Mouse (Mus musculus): ENCODE data around the gene Sbk2.
A peak's percentile ranks its signal among the peaks of the same experiment; 100 is the strongest.

The Sbk2 gene

DNA sequence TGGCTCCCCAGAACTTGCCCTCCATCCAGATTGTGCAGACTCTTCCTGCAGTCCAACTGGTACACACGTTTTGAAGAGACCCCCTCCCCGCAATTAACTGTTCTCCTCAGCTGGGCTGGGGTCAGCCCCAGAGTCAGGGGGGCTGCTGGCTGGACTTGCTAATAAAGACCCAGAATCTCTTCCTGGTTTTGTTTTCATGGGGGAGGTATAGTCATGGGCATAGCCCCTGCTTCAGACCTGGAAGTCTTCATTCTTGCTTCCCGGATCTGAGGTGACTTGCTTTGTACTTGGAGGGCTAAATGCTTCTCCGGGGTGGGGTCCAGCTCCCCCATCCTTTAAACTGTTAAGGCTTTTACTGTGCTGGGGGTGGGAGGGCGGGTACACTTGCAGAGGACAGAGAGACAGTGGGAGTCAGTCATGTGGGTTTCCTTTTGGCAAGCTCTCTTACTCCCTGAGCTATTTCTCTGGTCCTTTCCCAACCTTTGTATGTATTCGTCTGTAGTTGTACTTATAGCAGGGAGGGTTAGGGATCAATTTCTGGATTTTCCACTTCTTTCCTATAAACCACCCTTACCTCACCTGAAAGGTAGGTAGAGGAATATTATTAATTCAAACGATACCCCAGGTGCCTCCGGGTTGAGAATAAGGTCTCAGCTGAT, 42.3 kb downstream of the Sbk2 start, which contains the start of gene Nat14:
Nat14 (plus strand) TSS at position 205 of the 659 bp plus-strand sequence.
- DNase-seq (ENCODE audit: low spot score in 2 of 2) = no peak

DNA sequence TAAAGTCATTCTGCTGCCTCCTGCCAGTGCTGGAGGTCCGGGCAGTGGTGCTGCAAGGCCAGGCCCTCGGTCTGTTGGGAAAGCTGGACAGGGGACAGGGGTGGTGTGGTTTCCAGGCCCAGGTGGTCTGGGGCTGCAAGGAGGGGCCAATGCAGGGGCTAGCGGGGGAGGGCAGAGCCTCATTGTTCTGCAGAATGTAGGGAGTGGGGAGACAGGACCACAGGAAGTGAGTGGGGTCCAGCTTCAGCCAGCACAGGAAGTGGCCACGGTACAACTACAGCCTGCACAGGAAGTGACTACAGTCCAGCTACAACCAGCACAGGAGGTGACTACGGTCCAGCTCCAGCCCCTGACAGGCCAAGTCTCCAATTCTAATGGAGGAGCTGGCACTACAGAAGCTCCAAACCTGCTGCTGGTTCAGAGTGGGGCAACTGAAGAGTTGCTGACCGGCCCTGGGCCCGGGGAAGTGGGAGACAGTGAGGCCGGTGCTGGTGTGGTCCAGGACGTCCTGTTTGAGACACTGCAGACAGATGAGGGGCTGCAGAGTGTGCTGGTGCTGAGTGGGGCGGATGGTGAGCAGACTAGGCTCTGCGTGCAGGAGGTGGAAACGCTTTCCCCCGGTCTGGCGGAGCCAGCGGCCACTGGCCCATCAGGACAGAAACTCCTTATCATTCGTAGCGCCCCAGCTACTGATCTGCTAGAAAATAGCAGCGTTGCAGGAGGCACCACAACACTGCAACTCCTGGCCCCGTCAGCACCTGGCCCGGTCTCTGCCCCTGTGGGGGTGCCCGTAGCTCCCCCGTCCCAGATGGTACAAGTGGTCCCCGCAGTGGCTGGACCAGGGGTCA, 43.0 kb downstream of the Sbk2 start:
- peak in 1 of 2 experiments; percentile 65 for DNase-seq (ENCODE audit: low spot score in 2 of 2)

- peak in 1 of 2 experiments; percentile 60 for DNase-seq (ENCODE audit: low spot score in 2 of 2)
Observed at GRCm38 (mm10) chr7:4920496-4920895, 43.7 kb downstream of the Sbk2 start.

- DNase-seq (ENCODE audit: low spot score in 2 of 2) = no peak
Observed at GRCm38 (mm10) chr7:4919971-4920370, 44.2 kb downstream of the Sbk2 start.

- no peak for DNase-seq (ENCODE audit: low spot score in 2 of 2)
Observed at GRCm38 (mm10) chr7:4919096-4919495, 45.1 kb downstream of the Sbk2 start.

DNA sequence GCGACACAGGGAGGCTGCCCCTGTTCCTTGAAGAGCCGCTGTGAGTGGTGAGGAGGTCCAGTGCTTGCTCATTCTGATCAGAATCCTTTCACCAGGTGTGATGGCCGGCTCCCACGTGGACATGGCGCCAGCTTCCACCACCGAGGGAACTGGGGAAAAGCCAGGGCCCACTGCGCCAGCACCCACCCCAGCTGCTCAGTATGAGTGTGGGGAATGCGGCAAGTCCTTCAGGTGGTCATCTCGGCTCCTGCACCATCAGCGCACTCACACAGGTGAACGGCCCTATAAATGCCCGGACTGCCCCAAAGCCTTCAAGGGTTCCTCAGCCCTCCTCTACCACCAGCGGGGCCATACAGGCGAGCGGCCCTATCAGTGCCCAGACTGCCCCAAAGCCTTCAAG, 45.5 kb downstream of the Sbk2 start:
- DNase-seq (ENCODE audit: low spot score in 2 of 2) = peak in 1 of 2 experiments; percentile 65

DNA sequence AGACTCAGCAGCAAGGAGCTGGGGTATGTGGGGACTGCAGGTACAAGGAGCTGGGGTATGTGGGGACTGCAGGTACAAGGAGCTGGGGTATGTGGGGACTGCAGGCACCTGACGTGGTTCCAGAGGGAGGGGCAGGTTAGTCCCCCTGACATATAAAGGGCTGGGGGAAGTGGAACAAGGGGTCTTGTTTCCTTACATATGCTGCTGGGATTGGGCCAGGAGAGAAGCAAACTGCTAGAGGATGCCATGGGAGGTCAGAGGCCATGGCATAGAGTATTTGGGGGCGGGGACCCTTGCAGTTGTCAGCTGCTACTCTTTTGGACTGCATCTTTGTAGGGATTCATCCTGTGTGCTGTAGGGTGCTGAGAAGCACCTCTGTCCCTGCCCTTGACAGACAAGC, 46.7 kb downstream of the Sbk2 start:
- DNase-seq (ENCODE audit: low spot score in 2 of 2) = no peak

GRCm38 (mm10) chr7:4915669-4916416, 48.4 kb downstream of the Sbk2 start:
- DNase-seq (ENCODE audit: low spot score in 2 of 2) = peak in 1 of 2 experiments; percentile 67

DNA sequence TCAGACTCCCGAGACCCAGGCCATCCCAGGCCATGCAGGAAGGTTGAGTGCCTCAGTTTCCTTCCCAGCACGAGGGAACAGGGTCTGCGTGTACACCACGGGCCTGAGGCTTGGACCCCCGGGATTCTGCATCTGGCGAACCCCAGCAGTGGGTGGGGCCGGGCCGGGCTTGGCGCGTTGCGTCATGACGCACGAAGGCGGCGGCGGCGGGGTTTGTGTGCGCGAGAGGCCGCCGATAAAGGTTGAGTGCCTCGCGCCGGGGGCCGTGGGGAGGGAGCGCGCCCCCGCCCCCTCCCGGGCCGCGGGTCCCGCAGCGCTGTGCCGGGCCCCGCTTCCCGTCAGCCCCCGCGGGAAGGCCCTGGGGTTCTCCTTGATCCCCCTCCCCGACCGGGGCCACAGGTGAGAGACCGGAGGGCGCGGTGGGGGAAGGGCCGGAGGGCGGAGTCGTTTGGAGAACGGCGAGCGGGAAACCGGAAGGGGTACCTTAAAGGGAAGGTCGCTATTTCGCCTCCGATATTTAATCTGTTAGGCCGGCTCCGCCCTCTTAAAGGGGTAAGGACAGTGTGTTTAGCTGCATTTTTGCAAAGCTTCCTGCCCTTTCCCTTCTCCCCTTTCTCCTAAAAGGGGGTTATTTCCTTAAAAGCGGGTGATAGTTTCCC, 49.1 kb downstream of the Sbk2 start, which contains the start of gene Zfp628:
Zfp628 (plus strand) TSS at position 211 of the 659 bp plus-strand sequence.
- peak; percentile 92 to 97 for DNase-seq (ENCODE audit: low spot score in 2 of 2)

DNA sequence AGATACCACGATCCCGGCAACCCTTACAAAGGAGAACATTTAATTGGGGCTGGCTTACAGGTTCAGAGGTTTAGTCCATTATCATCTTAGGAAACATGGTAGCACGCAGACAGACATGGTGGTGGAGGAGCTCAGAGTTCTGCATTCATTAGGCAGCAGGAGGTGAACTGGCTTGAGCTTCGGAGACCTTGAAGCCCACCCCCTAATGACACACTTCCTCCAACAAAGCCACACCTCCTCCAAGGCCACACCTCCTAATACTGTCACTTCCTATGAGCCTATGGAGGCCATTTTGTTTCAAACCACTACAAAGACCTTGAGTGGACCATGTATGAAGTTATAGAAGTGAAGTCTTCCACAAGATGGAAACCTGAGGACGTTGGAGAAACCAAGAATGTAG, 52.0 kb downstream of the Sbk2 start:
- DNase-seq (ENCODE audit: low spot score in 2 of 2) = no peak

DNA sequence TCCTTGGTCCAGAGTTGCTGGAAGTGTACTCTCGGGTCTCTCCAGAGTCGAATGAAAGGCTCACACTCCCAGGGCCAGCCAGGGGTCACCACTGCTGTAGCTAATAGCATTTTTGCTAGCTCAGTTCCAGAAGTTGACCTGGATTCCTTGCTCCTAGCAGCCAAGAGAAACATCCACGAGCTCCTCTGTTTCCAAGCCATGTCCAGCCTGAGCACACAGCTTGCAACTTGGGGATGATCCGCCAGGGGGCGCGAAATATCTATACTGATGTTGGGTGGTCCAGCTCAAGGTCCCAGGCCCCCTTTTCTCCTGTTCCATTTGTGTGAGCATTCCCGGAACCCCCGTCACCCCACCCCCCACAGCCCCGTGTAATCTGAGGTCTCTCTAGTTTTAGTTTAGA, 52.6 kb downstream of the Sbk2 start:
- peak; percentile 44 to 79 for DNase-seq (ENCODE audit: low spot score in 2 of 2)

GRCm38 (mm10) chr7:4906466-4906950, 57.7 kb downstream of the Sbk2 start, which contains the start of gene Gm36210:
Gene Gm36210, minus strand, starts transcription at chr7:4906516.
- no peak for DNase-seq (ENCODE audit: low spot score in 2 of 2)

DNA sequence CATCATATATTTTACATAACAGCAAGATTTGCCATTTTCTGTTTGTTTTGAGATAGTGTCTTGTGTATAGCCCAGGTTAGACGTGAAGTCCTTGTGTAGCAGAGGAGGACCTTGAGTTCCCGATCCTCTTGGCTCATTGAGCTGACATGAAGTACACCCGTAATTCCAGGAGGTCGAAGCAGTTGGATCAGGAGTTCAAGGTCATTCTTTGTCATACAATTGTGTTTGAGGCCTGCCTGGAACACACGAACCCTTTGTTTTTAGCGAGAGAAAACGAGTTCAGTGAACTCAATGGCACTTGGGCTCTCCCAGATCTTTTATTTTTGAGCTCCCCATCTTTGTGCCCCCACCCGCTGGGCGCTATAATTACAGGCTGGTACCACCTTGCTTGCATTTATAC, 61.8 kb downstream of the Sbk2 start:
- no peak for DNase-seq (ENCODE audit: low spot score in 2 of 2)

DNA sequence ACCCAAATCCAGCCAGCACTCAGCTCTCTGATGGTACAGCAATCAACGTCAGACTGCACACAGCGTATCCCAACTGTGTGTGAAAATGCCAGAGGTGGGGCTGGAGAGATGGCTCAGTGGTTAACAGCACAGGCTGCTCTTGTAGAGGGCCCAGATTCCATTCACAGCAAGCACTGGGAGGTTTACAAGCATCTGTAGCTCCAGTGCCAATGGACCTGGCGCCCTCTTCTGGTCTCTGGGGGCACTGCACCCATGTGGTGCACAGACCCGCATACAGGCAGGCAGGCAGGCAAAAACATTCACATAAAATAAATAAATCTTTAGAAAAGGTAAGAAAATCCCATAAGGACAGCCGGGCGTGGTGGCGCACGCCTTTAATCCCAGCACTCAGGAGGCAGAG, 63.0 kb downstream of the Sbk2 start:
- peak; percentile 68 to 85 for DNase-seq (ENCODE audit: low spot score in 2 of 2)

DNA sequence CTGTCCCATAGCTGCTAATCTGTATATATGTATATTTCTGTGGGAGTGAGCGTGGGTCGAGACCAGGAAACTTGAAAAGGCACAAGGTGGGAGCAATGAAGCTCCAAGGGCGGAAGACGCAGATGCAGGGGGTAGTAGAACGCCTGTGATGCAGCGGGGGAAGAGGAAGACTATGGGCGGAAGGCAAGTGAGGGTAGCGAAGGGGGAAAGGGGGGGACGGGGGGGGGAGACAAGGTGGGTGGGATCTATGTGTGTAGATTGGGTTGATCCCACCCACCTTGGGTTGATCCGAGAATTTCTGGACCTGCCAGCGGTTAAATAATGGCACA, 63.7 kb downstream of the Sbk2 start:
- DNase-seq (ENCODE audit: low spot score in 2 of 2) = no peak

GRCm38 (mm10) chr7:4899649-4900522, 64.3 kb downstream of the Sbk2 start:
- DNase-seq (ENCODE audit: low spot score in 2 of 2) = no peak

GRCm38 (mm10) chr7:4898851-4899648, 65.2 kb downstream of the Sbk2 start:
- no peak for DNase-seq (ENCODE audit: low spot score in 2 of 2)

DNA sequence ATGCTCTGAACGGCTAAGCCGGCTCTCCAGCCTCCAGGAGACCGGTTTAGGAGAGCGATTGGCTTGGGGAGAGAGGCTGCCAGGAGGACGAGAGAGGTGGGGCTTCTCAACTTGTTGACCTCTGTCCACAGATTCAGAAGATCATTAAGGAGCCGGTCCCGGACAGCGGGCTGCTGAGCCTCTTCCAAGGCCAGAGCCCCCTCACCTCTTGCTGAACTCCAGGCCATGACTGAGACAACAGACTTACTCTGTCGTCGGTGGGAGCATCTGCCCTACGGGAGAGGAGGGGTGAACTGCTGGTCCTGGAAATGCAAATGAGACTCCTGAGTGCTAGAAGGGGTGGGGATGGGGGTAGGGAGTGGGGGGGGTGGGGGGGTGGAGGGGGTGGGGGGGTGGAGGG, 69.0 kb downstream of the Sbk2 start:
- DNase-seq (ENCODE audit: low spot score in 2 of 2) = no peak
